Mouse (Mus musculus) CH12.LX (cell line): ENCODE measurements at regions not wholly inside any gene's neighbourhood (a gene's known extent, or its start where the extent isn't known, plus 50 kb on each side); places are given as distances from the start of the nearest gene placed in this dataset.

Experiments used
- DNase-seq: peaks from one replicate; pipeline ENCODE4 v3.0.0-alpha.2; 2013; ENCODE audit errors: extremely low read depth
- H3K27ac ChIP-seq: 2 replicates; pipeline ENCODE4 v1.5.1; 2012; ENCODE audit warnings: low read depth, mild to moderate bottlenecking, control low read depth, moderate library complexity; ENCODE audit not compliant: insufficient read depth
- H3K27me3 ChIP-seq: replicated peaks from 2 replicates; pipeline ENCODE3; 2012; ENCODE audit warnings: inconsistent platforms
- H3K36me3 ChIP-seq, 2 experiments: replicated peaks in 1 of 2; 2 replicates each; pipeline versions ENCODE3 to v1.6.1; 2012; ENCODE audit warnings: inconsistent platforms in 1 of 2, low read length in 1 of 2, mild to moderate bottlenecking in 1 of 2, mixed read lengths in 1 of 2, moderate library complexity in 1 of 2; ENCODE audit not compliant: control insufficient read depth in 1 of 2, insufficient read depth in 1 of 2
- H3K4me1 ChIP-seq, 2 experiments: 2 replicates each; pipeline ENCODE4 v1.6.1; 2012; ENCODE audit warnings: inconsistent platforms in 1 of 2, moderate library complexity in 1 of 2; ENCODE audit not compliant: insufficient read depth in 2 of 2, control insufficient read depth in 1 of 2
- H3K4me2 ChIP-seq: 2 replicates; pipeline ENCODE4 v1.6.1; 2012; ENCODE audit warnings: low read depth, mild to moderate bottlenecking, control low read depth; ENCODE audit not compliant: poor library complexity, insufficient read depth, severe bottlenecking
- H3K4me3 ChIP-seq, 3 experiments: fragments of 150-350 bp in 1 of 3; sonication (generic) in 1 of 3; replicated peaks in 1 of 3; 2 replicates each; pipeline versions ENCODE3 to v1.5.1; 2011 to 2012; ENCODE audit warnings: low read depth in 2 of 3, low read length in 2 of 3, mild to moderate bottlenecking in 2 of 3, moderate library complexity in 2 of 3, control low read depth in 1 of 3, improper control_type of control experiment in 1 of 3, inconsistent platforms in 1 of 3, mixed read lengths in 1 of 3; ENCODE audit not compliant: poor library complexity in 1 of 3
- H3K79me2 ChIP-seq: replicated peaks from 2 replicates; pipeline ENCODE4 v1.6.1; 2012; ENCODE audit warnings: mild to moderate bottlenecking, moderate library complexity; ENCODE audit not compliant: control insufficient read depth, poor library complexity, insufficient read depth, severe bottlenecking; ENCODE audit errors: extremely low read depth
- H3K9ac ChIP-seq: 2 replicates; pipeline ENCODE4 v1.6.1; 2012; ENCODE audit warnings: low read depth, mild to moderate bottlenecking, control low read depth, moderate library complexity; ENCODE audit not compliant: insufficient read depth
- H3K9me3 ChIP-seq: replicated peaks from 2 replicates; pipeline ENCODE3; 2012; ENCODE audit warnings: low read length, inconsistent platforms, mixed read lengths
- CHD2 ChIP-seq: IDR thresholded peaks from 2 replicates; pipeline ENCODE4 v1.6.1; 2011; ENCODE audit warnings: low read length, improper control_type of control experiment
- CTCF ChIP-seq, 2 experiments: IDR thresholded peaks in 1 of 2; conservative IDR thresholded peaks in 1 of 2; 2 replicates each; pipeline ENCODE4 v1.5.1; 2011 to 2012; ENCODE audit warnings: low read depth in 2 of 2, low read length in 2 of 2, improper control_type of control experiment in 1 of 2, inconsistent platforms in 1 of 2, mild to moderate bottlenecking in 1 of 2, moderate library complexity in 1 of 2
- E2F4 ChIP-seq: IDR thresholded peaks from 2 replicates; pipeline ENCODE4 v1.6.1; 2011; ENCODE audit warnings: low read depth, low read length, improper control_type of control experiment; ENCODE audit not compliant: insufficient replicate concordance
- EP300 ChIP-seq: IDR thresholded peaks from 2 replicates; pipeline ENCODE4 v1.6.1; 2011; ENCODE audit warnings: low read length, improper control_type of control experiment
- GABPA ChIP-seq: IDR thresholded peaks from 2 replicates; pipeline ENCODE4 v1.6.1; 2012; ENCODE audit warnings: low read depth, low read length, improper control_type of control experiment, inconsistent platforms; ENCODE audit not compliant: insufficient replicate concordance
- HCFC1 ChIP-seq: IDR thresholded peaks from 2 replicates; pipeline ENCODE4 v1.6.1; 2012; ENCODE audit warnings: low read depth, mild to moderate bottlenecking, inconsistent platforms, low read length, improper control_type of control experiment
- IRF4 ChIP-seq: IDR thresholded peaks from 2 replicates; pipeline ENCODE4 v1.6.1; 2014; ENCODE audit warnings: low read depth, mild to moderate bottlenecking, inconsistent platforms, low read length, improper control_type of control experiment
- JUN ChIP-seq: IDR thresholded peaks from 2 replicates; pipeline ENCODE4 v1.6.1; 2011; ENCODE audit warnings: low read depth, mild to moderate bottlenecking, low read length, improper control_type of control experiment, moderate library complexity; ENCODE audit not compliant: insufficient read depth
- MAX ChIP-seq: IDR thresholded peaks from 2 replicates; pipeline ENCODE4 v1.6.1; 2011; ENCODE audit warnings: low read length, improper control_type of control experiment
- MEF2A ChIP-seq: IDR thresholded peaks from 2 replicates; pipeline ENCODE4 v1.6.1; 2014; ENCODE audit warnings: low read depth, mild to moderate bottlenecking, inconsistent platforms, low read length, improper control_type of control experiment, borderline replicate concordance
- MXI1 ChIP-seq: IDR thresholded peaks from 2 replicates; pipeline ENCODE4 v1.6.1; 2011; ENCODE audit warnings: mild to moderate bottlenecking, low read depth, low read length, improper control_type of control experiment
- MYC ChIP-seq: IDR thresholded peaks from 2 replicates; pipeline ENCODE4 v1.6.1; 2011; ENCODE audit warnings: low read depth, mild to moderate bottlenecking, improper control_type of control experiment, low read length
- NRF1 ChIP-seq: IDR thresholded peaks from 2 replicates; pipeline ENCODE4 v1.6.1; 2014; ENCODE audit warnings: low read depth, mild to moderate bottlenecking, inconsistent platforms, low read length, improper control_type of control experiment, moderate library complexity
- POLR2A ChIP-seq: IDR thresholded peaks from 2 replicates; pipeline ENCODE4 v1.6.1; 2011; ENCODE audit warnings: low read depth, mild to moderate bottlenecking, improper control_type of control experiment, low read length
- SIN3A ChIP-seq: IDR thresholded peaks from 2 replicates; pipeline ENCODE4 v1.6.1; 2012; ENCODE audit warnings: low read length, improper control_type of control experiment, inconsistent platforms
- USF1 ChIP-seq: IDR thresholded peaks from 2 replicates; pipeline ENCODE4 v1.6.1; 2014; ENCODE audit warnings: low read depth, mild to moderate bottlenecking, inconsistent platforms, low read length, improper control_type of control experiment
- USF2 ChIP-seq: conservative IDR thresholded peaks from 2 replicates; pipeline ENCODE4 v1.6.1; 2011; ENCODE audit warnings: low read depth, low read length, improper control_type of control experiment
- ZC3H11A ChIP-seq: IDR thresholded peaks from 2 replicates; pipeline ENCODE4 v1.6.1; 2012; ENCODE audit warnings: low read depth, mild to moderate bottlenecking, inconsistent platforms, low read length, improper control_type of control experiment
- dilution Hi-C: fragments of 300-500 bp; cut with MboI; formaldehyde crosslinking; loops from 2 replicates; pipeline ENCODE4 v1.14.3; 2020; ENCODE audit warnings: low sequenced_read_pairs; ENCODE audit not compliant: extremely low pct_unique_long_range_greater_than_20kb, extremely low pct_ligation_motif_present
- in situ Hi-C: fragments of 300-500 bp; cut with MboI; formaldehyde crosslinking; loops from 3 replicates; pipeline ENCODE4 v1.14.3; 2019; ENCODE audit warnings: low sequenced_read_pairs, low pct_ligation_motif_present, low pct_unique_long_range_greater_than_20kb, mixed read lengths

DNA sequence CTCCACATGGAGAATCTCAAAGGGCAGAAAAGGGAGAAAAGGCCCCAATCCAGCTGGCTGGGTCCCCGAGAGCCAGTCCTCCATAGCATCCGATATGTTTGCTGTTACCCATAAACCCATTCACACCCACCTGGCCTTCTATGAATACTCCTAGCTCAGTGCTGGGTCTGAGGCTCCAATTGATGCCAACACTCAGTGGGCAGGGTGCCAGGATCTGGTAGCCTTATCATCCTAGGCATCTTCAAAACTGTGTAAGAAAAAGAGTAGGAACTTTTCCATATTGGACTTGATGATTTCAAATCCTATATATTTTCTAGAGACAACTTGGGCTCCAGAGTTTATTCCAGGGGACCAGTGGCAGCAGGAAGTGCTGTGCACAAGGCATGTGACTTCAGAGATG, 462.0 kb upstream of the Arid1b start:
- H3K4me3 ChIP-seq, result no peak overlapping the region
- H3K27ac ChIP-seq, result no peak overlapping the region
- no peaks in the 10 kb centered on the region for H3K36me3 ChIP-seq
- H3K27me3 ChIP-seq, result no peaks in the 10 kb centered on the region
- no peaks in the 10 kb centered on the region for H3K79me2 ChIP-seq
- TF ChIP-seq MXI1, result no peak
- no peak for TF ChIP-seq USF2
- TF ChIP-seq JUN, result no peak
- TF ChIP-seq MEF2A, result no peak
- TF ChIP-seq POLR2A, result no peak
- TF ChIP-seq MAX, result no peak
- TF ChIP-seq GABPA, result no peak
- no peak for TF ChIP-seq CHD2
- no peak for TF ChIP-seq USF1
- no peak for TF ChIP-seq E2F4
- TF ChIP-seq MYC, result no peak
- no peak for TF ChIP-seq IRF4
- TF ChIP-seq CTCF (conservative IDR thresholded peaks at IDR 0.05 in 1 of 2, IDR thresholded peaks at IDR 0.05 in 1 of 2; ENCODE audit: low read depth in 2 of 2, low read length in 2 of 2), result no peak
- TF ChIP-seq SIN3A, result no peak
- no peak for TF ChIP-seq ZC3H11A
- TF ChIP-seq, all 38 proteins: peak for 0
- Histone ChIP-seq H3K9me3 (no peaks in the 10 kb centered on the region), H3K4me1 (no peaks in the 10 kb centered on the region), H3K4me2 (no peak overlapping the region), H3K9ac (no peak overlapping the region)
- dilution Hi-C loops (no loop called here), in situ Hi-C loops (no loop called here)
- DNase-seq, result no peak

- DNase-seq, result no peak
- H3K36me3 ChIP-seq, result no peaks in the 10 kb centered on the region
- H3K9ac ChIP-seq, result no peak overlapping the region
- H3K79me2 ChIP-seq, result no peaks in the 10 kb centered on the region
- H3K27ac ChIP-seq, result no peak overlapping the region
- no peak for TF ChIP-seq EP300
- no peak for TF ChIP-seq HCFC1
- no peak for TF ChIP-seq NRF1
- TF ChIP-seq USF1, result no peak
- TF ChIP-seq, all 38 proteins: peak for 0
- dilution Hi-C loops (no loop called here), in situ Hi-C loops (no loop called here)
- Histone ChIP-seq H3K4me2 (no peak overlapping the region), H3K9me3 (no peaks in the 10 kb centered on the region), H3K4me3 (no peak overlapping the region), H3K27me3 (no peaks in the 10 kb centered on the region), H3K4me1 (no peaks in the 10 kb centered on the region)
Observed at GRCm38 (mm10) chr17:4540435-4540834, 453.7 kb upstream of the Arid1b start.
